Mouse (Mus musculus) liver, postnatal 0 days (tissue): ENCODE measurements at regions not wholly inside any gene's neighbourhood (a gene's known extent, or its start where the extent isn't known, plus 50 kb on each side); places are given as distances from the start of the nearest gene placed in this dataset.

Experiments
- ATAC-seq: fragments of 200-750 bp; cut with Nextera tagmentation; 2 replicates; pipeline ENCODE4 v1.8.0; 2017; ENCODE audit warnings: mild to moderate bottlenecking, moderate library complexity
- DNase-seq: peaks from one replicate; pipeline ENCODE4 v3.0.0-alpha.2; 2016
- H3K27ac ChIP-seq: fragments of 300-500 bp; sonication (generic); 2 replicates; pipeline ENCODE4 v1.5.1; 2014; ENCODE audit warnings: antibody characterized with exemption, moderate library complexity, mild to moderate bottlenecking, low read depth
- H3K27me3 ChIP-seq: fragments of 300-500 bp; sonication (generic); 2 replicates; pipeline ENCODE4 v1.6.1; 2014; ENCODE audit warnings: low read length, control low read depth, mixed read lengths; ENCODE audit not compliant: insufficient read depth
- H3K36me3 ChIP-seq: fragments of 300-500 bp; sonication (generic); replicated peaks from 2 replicates; pipeline ENCODE4 v1.6.1; 2014; ENCODE audit warnings: mild to moderate bottlenecking, control low read depth, low read length, moderate library complexity, mixed read lengths; ENCODE audit not compliant: insufficient read depth
- H3K4me1 ChIP-seq: fragments of 300-500 bp; sonication (generic); 2 replicates; pipeline ENCODE4 v1.6.1; 2014; ENCODE audit warnings: antibody characterized with exemption, mild to moderate bottlenecking, control low read depth; ENCODE audit not compliant: insufficient read depth
- H3K4me2 ChIP-seq: fragments of 300-500 bp; sonication (generic); 2 replicates; pipeline ENCODE4 v1.6.1; 2014; ENCODE audit warnings: low read depth, mild to moderate bottlenecking, low read length, moderate library complexity, mixed read lengths
- H3K4me3 ChIP-seq: fragments of 300-500 bp; sonication (generic); 2 replicates; pipeline ENCODE4 v1.5.1; 2014; ENCODE audit warnings: low read depth, low read length
- H3K9ac ChIP-seq: fragments of 300-500 bp; sonication (generic); replicated peaks from 2 replicates; pipeline ENCODE4 v1.6.1; 2014; ENCODE audit warnings: mild to moderate bottlenecking, moderate library complexity
- H3K9me3 ChIP-seq: fragments of 300-500 bp; sonication (generic); 2 replicates; pipeline ENCODE4 v1.6.1; 2016; ENCODE audit warnings: mild to moderate bottlenecking, control low read depth, low read length, mixed read lengths
- CTCF ChIP-seq: sonication (generic); IDR thresholded peaks from 2 replicates; pipeline ENCODE4 v1.5.1; 2016; ENCODE audit warnings: antibody characterized with exemption, low read depth
- EP300 ChIP-seq: IDR thresholded peaks from 2 replicates; pipeline ENCODE4 v1.6.1; 2016; ENCODE audit warnings: antibody characterized with exemption, low read depth, mild to moderate bottlenecking

DNA sequence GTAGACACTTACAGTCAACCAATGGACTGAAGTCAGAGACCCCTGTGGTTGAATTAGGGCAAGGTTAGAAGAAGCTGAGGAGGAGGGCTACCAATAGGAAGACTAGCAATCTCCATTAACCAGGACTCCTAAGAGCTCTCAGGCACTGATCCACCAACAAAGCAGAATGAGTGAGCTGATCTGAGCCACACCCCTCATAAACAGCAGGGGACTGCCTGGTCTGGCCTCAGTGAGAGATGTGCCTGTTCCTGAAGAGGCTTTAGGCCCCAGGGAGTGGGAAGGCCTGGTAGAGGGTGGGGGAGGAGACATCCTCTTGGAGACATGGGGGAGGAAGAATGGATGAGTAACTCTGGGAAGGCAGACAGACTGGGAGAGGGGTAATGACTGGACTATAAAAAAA is 1445.6 kb upstream of the Acvr2a start:
- Histone ChIP-seq H3K27me3 (no peaks in the 10 kb centered on the region), H3K4me3 (no peak overlapping the region), H3K4me2 (no peak overlapping the region), H3K9me3 (no peaks in the 10 kb centered on the region), H3K9ac (no peak overlapping the region), H3K27ac (no peak overlapping the region), H3K36me3 (no peaks in the 10 kb centered on the region), H3K4me1 (no peaks in the 10 kb centered on the region)
- no peak for DNase-seq
- TF ChIP-seq CTCF (no peak), EP300 (no peak)
- ATAC-seq = no peak
